21 mouse cellular contexts compared by ENCODE assay signal in the genomic region with DNA sequence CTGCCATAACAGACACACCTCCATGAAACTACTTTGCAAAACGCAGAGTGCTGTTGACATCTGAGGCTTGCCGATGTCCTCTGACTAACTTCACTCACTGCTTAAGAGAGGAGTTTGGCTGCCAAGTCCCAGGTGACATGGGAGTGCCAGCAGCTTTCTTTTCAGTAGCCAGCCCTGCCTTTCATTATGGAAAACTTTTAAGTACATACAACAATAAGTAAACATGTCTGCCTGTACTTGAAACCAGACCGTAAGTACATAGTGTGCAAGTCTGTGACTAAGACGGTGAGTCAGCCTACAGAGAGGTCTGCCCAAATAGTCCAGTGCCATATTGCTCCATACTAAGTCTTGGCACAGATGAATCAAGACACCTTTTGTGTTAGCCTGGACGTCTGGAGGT. TPM values are rescaled to one million over a fixed set of nuclear protein-coding genes. Genes with fewer than 3 reads are reported as not detected.
DNase-seq lines count a peak whose midpoint lies in the region; ATAC-seq lines count a peak whose summit lies in the region.
"Had no signal": no experiment of that assay in that cellular context is flagged by ENCODE, and none has a peak within 500 bp of the region (broad histone marks: within the 10 kb centered on the region; RNA-seq: fewer than 3 reads in every experiment).

No protein-coding gene starts in this region.

- peak overlapping the region; percentile 31 for H3K27ac ChIP-seq in lung, embryonic 15.5 days
- H3K27ac ChIP-seq in midbrain, embryonic 15.5 days, result no peak overlapping the region
- H3K27ac ChIP-seq in midbrain, embryonic 11.5 days (ENCODE audit: low read depth, low read length), result no peak overlapping the region
- H3K27ac ChIP-seq: embryonic facial prominence, embryonic 12.5 days; heart, embryonic 10.5 days; kidney, postnatal 0 days had no signal

- H3K4me1 ChIP-seq in lung, embryonic 15.5 days, result no peaks in the 10 kb centered on the region
- no peaks in the 10 kb centered on the region for H3K4me1 ChIP-seq in midbrain, embryonic 15.5 days
- no peaks in the 10 kb centered on the region for H3K4me1 ChIP-seq in midbrain, embryonic 11.5 days (ENCODE audit: control insufficient read depth, insufficient read depth, low read length)
- H3K4me1 ChIP-seq: embryonic facial prominence, embryonic 12.5 days; heart, embryonic 10.5 days had no signal

- H3K4me3 ChIP-seq in lung, embryonic 15.5 days, result no peak overlapping the region
- no peak overlapping the region for H3K4me3 ChIP-seq in midbrain, embryonic 15.5 days
- H3K4me3 ChIP-seq in midbrain, embryonic 11.5 days (ENCODE audit: low read depth, low read length), result no peak overlapping the region
- H3K4me3 ChIP-seq: embryonic facial prominence, embryonic 12.5 days; erythroblast, embryonic 14.5 days; heart, embryonic 10.5 days had no signal

- peak; percentile 24 for DNase-seq in brain, adult 2 months (ENCODE audit: low read depth, low spot score)
- peak; percentile 33 to 63 for DNase-seq in lung, postnatal 4 days
- no peak for DNase-seq in neural tube, embryonic 10.5 days (ENCODE audit: extremely low spot score, low spot score)
- DNase-seq in midbrain, embryonic 11.5 days (ENCODE audit: low spot score, missing footprints), result no peak
- no peak for DNase-seq in cerebellum, postnatal 10 days
- DNase-seq: adrenal gland, postnatal 36 days; cerebellum, adult 9-11 months; heart, postnatal 10 days; kidney, adult 11 months; right cerebral cortex, postnatal 25 days; thymus, postnatal 25 days had no signal

- no peaks in the 10 kb centered on the region for H3K36me3 ChIP-seq in lung, embryonic 15.5 days
- H3K36me3 ChIP-seq in midbrain, embryonic 15.5 days (replicated peaks), result no peaks in the 10 kb centered on the region
- no peaks in the 10 kb centered on the region for H3K36me3 ChIP-seq in midbrain, embryonic 11.5 days (ENCODE audit: control insufficient read depth, insufficient read depth, low read length)
- H3K36me3 ChIP-seq: embryonic facial prominence, embryonic 12.5 days; heart, embryonic 10.5 days had no signal

- H3K9ac ChIP-seq in lung, embryonic 15.5 days, result no peak overlapping the region
- no peak overlapping the region for H3K9ac ChIP-seq in midbrain, embryonic 15.5 days
- no peak overlapping the region for H3K9ac ChIP-seq in midbrain, embryonic 11.5 days (ENCODE audit: low read length)
- H3K9ac ChIP-seq: embryonic facial prominence, embryonic 12.5 days had no signal

- WGBS in lung, embryonic 15.5 days, result 60% methylated on average over 5 of the region's 5 CpGs
- WGBS in midbrain, embryonic 15.5 days, result 86% methylated on average over 5 of the region's 5 CpGs
- 87% methylated on average over 5 of the region's 5 CpGs for WGBS in midbrain, embryonic 11.5 days

- H3K27me3 ChIP-seq in lung, embryonic 15.5 days, result no peaks in the 10 kb centered on the region
- no peaks in the 10 kb centered on the region for H3K27me3 ChIP-seq in midbrain, embryonic 15.5 days (replicated peaks)
- no peaks in the 10 kb centered on the region for H3K27me3 ChIP-seq in midbrain, embryonic 11.5 days (ENCODE audit: control insufficient read depth, insufficient read depth, low read length)
- H3K27me3 ChIP-seq: CH12.LX; embryonic facial prominence, embryonic 12.5 days had no signal

- ATAC-seq in lung, embryonic 15.5 days (ENCODE audit: borderline replicate concordance, extremely low read depth, low FRiP score, low TSS enrichment), result peak; percentile 41; the same call in 1 of the 2 replicates
- ATAC-seq in midbrain, embryonic 15.5 days (replicated peaks), result no peak
- no peak for ATAC-seq in midbrain, embryonic 11.5 days (ENCODE audit: low FRiP score)

- no peak overlapping the region for H3K4me2 ChIP-seq in lung, embryonic 15.5 days
- H3K4me2 ChIP-seq in midbrain, embryonic 15.5 days, result no peak overlapping the region
- no peak overlapping the region for H3K4me2 ChIP-seq in midbrain, embryonic 11.5 days
- H3K4me2 ChIP-seq: embryonic facial prominence, embryonic 12.5 days had no signal

- no peaks in the 10 kb centered on the region for H3K9me3 ChIP-seq in lung, embryonic 15.5 days
- no peaks in the 10 kb centered on the region for H3K9me3 ChIP-seq in midbrain, embryonic 15.5 days
- no peaks in the 10 kb centered on the region for H3K9me3 ChIP-seq in midbrain, embryonic 11.5 days (ENCODE audit: control insufficient read depth, low read length)
- H3K9me3 ChIP-seq: embryonic facial prominence, embryonic 12.5 days; heart, embryonic 10.5 days had no signal

RNA-seq across cellular contexts. Expression of gene Gm7271, which starts 46.7 kb away (rescaled TPM):
- not detected in 2 replicates for polyA plus RNA-seq in lung, embryonic 15.5 days (2015; fragmentation: Nextera tagmentation; extraction: Ambion mirVana)
- 0.50 TPM in 1 of 2 replicates, not detected in the other for polyA plus RNA-seq in midbrain, embryonic 15.5 days (2015; fragmentation: Nextera tagmentation; extraction: Ambion mirVana)
- 0.33 and 0.47 TPM in 2 replicates for polyA plus RNA-seq in midbrain, embryonic 11.5 days (2014; fragmentation: Nextera tagmentation; extraction: Ambion mirVana)
- polyA plus RNA-seq: erythroblast, embryonic 14.5 days; heart, embryonic 10.5 days; kidney, postnatal 0 days; limb, embryonic 14.5 days; liver, embryonic 16.5 days; testis, adult 2 months had no signal

Comparison
In these comparisons a context has a peak if more than half of its experiments do, and no peak if none do; other contexts are left out.
1. DNase-seq: peak in brain, adult 2 months (single experiment) and lung, postnatal 4 days (2 of 2); none in neural tube, embryonic 10.5 days (single experiment), midbrain, embryonic 11.5 days (single experiment) and cerebellum, postnatal 10 days (0 of 2).